Mouse (Mus musculus): ENCODE data around the gene Neurl1a.

DNA sequence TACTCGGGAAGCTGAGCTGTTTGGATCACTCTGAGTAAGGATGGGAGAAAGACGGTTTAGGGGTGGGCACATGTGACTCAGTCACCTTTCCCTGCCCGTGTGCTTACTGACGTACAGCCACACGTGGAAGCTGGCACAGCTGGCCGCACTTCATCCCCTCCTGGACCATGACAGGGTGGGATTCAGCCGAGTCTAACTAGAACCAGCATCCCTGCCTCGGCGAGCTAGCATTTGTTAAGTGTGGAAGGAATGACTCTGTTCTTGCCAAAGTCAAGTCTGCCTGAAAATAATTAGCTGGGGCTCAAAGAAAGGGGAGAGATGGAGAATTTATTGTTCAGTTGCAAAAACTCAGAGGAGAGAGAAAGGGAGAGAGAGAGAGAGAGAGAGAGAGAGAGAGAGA is 91.9 kb downstream of the Neurl1a start:
- TF ChIP-seq CTCF (IDR thresholded peaks at IDR 0.05; ENCODE audit: low read depth), result no peak
- no peak for TF ChIP-seq EP300 (optimal IDR thresholded peaks at IDR 0.05)

Data from stomach, postnatal 0 days (tissue).